Mouse (Mus musculus) intestine, postnatal 0 days (tissue): ENCODE measurements around the gene Cdk2ap2. TPM values are rescaled to one million over a fixed set of nuclear protein-coding genes. Genes with fewer than 3 reads are reported as not detected.

Source experiments
- ATAC-seq: fragments of 200-750 bp; cut with Nextera tagmentation; 2 replicates; pipeline ENCODE4 v1.8.0; 2017; ENCODE audit warnings: mild to moderate bottlenecking, moderate TSS enrichment, moderate library complexity
- H3K27ac ChIP-seq: fragments of 300-500 bp; sonication (generic); 2 replicates; pipeline ENCODE4 v1.5.1; 2014; ENCODE audit warnings: mild to moderate bottlenecking, low read depth, low read length, moderate library complexity
- H3K27me3 ChIP-seq: fragments of 300-500 bp; sonication (generic); replicated peaks from 2 replicates; pipeline ENCODE4 v1.6.1; 2014; ENCODE audit warnings: low read length, mixed read lengths; ENCODE audit not compliant: control insufficient read depth, insufficient read depth
- H3K36me3 ChIP-seq: fragments of 300-500 bp; sonication (generic); 2 replicates; pipeline ENCODE4 v1.6.1; 2014; ENCODE audit warnings: mild to moderate bottlenecking, moderate library complexity; ENCODE audit not compliant: control insufficient read depth, insufficient read depth
- H3K4me1 ChIP-seq: fragments of 300-500 bp; sonication (generic); replicated peaks from 2 replicates; pipeline ENCODE4 v1.6.1; 2014; ENCODE audit warnings: antibody characterized with exemption, low read length, mixed read lengths; ENCODE audit not compliant: control insufficient read depth, insufficient read depth
- H3K4me2 ChIP-seq: fragments of 300-500 bp; sonication (generic); replicated peaks from 2 replicates; pipeline ENCODE4 v1.6.1; 2014; ENCODE audit warnings: low read depth, mild to moderate bottlenecking, moderate library complexity
- H3K4me3 ChIP-seq: fragments of 300-500 bp; sonication (generic); 2 replicates; pipeline ENCODE4 v1.5.1; 2014; ENCODE audit warnings: low read depth, low read length
- H3K9ac ChIP-seq: fragments of 300-500 bp; sonication (generic); 2 replicates; pipeline ENCODE4 v1.6.1; 2014; ENCODE audit warnings: mild to moderate bottlenecking, low read depth, low read length
- H3K9me3 ChIP-seq: fragments of 300-500 bp; sonication (generic); 2 replicates; pipeline ENCODE4 v1.6.1; 2016; ENCODE audit warnings: mixed run types; ENCODE audit not compliant: control insufficient read depth
- CTCF ChIP-seq: sonication (generic); IDR thresholded peaks from 2 replicates; pipeline ENCODE4 v1.5.1; 2016; ENCODE audit warnings: low read depth, mild to moderate bottlenecking, control low read depth, antibody characterized with exemption, moderate library complexity
- WGBS: fragments of 180-500 bp; shearing (Covaris S2); extraction: QIAGEN DNeasy Blood & Tissue Kit; methylation state at CpG from one replicate; pipeline ENCODE4 v1.1.7; 2014; 5-methylcytosine and 5-hydroxymethylcytosine counted together
- polyA plus RNA-seq: library from polyadenylated mRNA; unstranded; fragments of >200 nt; fragmentation: Nextera tagmentation; extraction: Ambion mirVana; gene quantifications from 2 replicates; pipeline ENCODE4 v1.2.1, GENCODE M21; 2015

Cdk2ap2 gene
- polyA plus RNA-seq, 1 experiment from 2014 or later: 108 TPM

- no peak for ATAC-seq
- 73% methylated on average over 12 of the region's 12 CpGs for WGBS
- Histone ChIP-seq H3K9me3 (no peaks in the 10 kb centered on the region), H3K27me3 (no peaks in the 10 kb centered on the region), H3K4me1 (peaks cover 9% of the 10 kb centered on the region; the same call in 1 of the 2 replicates), H3K4me3 (no peak overlapping the region), H3K36me3 (peaks cover 17% of the 10 kb centered on the region), H3K9ac (no peak overlapping the region), H3K27ac (no peak overlapping the region), H3K4me2 (no peak overlapping the region)
- no peak for TF ChIP-seq CTCF
Measured at GRCm38 (mm10) chr19:4146366-4147021, 49.5 kb downstream of the Cdk2ap2 start.

- WGBS: 74% methylated on average over 3 of the region's 3 CpGs
- H3K4me1 ChIP-seq: peaks cover 9% of the 10 kb centered on the region; the same call in 1 of the 2 replicates
- no peak overlapping the region for H3K27ac ChIP-seq
- H3K4me3 ChIP-seq: no peak overlapping the region
- TF ChIP-seq CTCF: no peak
- no peaks in the 10 kb centered on the region for H3K27me3 ChIP-seq
- no peak overlapping the region for H3K9ac ChIP-seq
- H3K4me2 ChIP-seq: no peak overlapping the region
- no peak for ATAC-seq
- peaks cover 21% of the 10 kb centered on the region for H3K36me3 ChIP-seq
- H3K9me3 ChIP-seq: no peaks in the 10 kb centered on the region
Measured at GRCm38 (mm10) chr19:4147022-4147405, 50.0 kb downstream of the Cdk2ap2 start.

- ATAC-seq: 0 out of 2 replicates have a peak, but pooled peaks have one; percentile 0
- Histone ChIP-seq H3K4me1 (peaks cover 9% of the 10 kb centered on the region; the same call in 1 of the 2 replicates), H3K27me3 (no peaks in the 10 kb centered on the region), H3K4me2 (peak overlapping the region; percentile 80), H3K27ac (no peak overlapping the region), H3K9me3 (no peaks in the 10 kb centered on the region), H3K4me3 (peak overlapping the region; percentile 84), H3K9ac (0 out of 2 replicates have a peak overlapping the region, but pooled peaks have one; percentile 95), H3K36me3 (peaks cover 30% of the 10 kb centered on the region)
- WGBS: 42% methylated on average over 9 of the region's 9 CpGs
- TF ChIP-seq CTCF: no peak
Measured at GRCm38 (mm10) chr19:4147782-4148490, 51.0 kb downstream of the Cdk2ap2 start.

- Histone ChIP-seq H3K36me3 (peaks cover 35% of the 10 kb centered on the region), H3K4me1 (peaks cover 9% of the 10 kb centered on the region; the same call in 1 of the 2 replicates), H3K4me3 (peak within 1 kb of the TSS; percentile 84), H3K27ac (peak within 1 kb of the TSS; percentile 95), H3K27me3 (no peaks in the 10 kb centered on the region), H3K9ac (peak within 1 kb of the TSS; percentile 95), H3K9me3 (no peaks in the 10 kb centered on the region), H3K4me2 (peak within 1 kb of the TSS; percentile 80)
- under 1% methylated on average over 33 of the region's 33 CpGs for WGBS
- peak; percentile 85 for ATAC-seq
- TF ChIP-seq CTCF: no peak
Measured at GRCm38 (mm10) chr19:4148491-4148806, 51.5 kb downstream of the Cdk2ap2 start, which contains the start of gene Coro1b. TSS of gene Coro1b (plus strand) at chr19:4148619.

Other genes with a start within 250 kb of the Cdk2ap2 start
- gene Chka, start 245.4 kb upstream of the Cdk2ap2 start, polyA plus RNA-seq: 113 and 155 TPM in 2 replicates
- gene Tcirg1, start 190.0 kb upstream of the Cdk2ap2 start, polyA plus RNA-seq: 76.2 and 83.0 TPM in 2 replicates
- 303 and 317 TPM in 2 replicates for gene Ndufs8, start 184.4 kb upstream of the Cdk2ap2 start, polyA plus RNA-seq
- gene Aldh3b1, start 167.4 kb upstream of the Cdk2ap2 start, polyA plus RNA-seq: 16.1 and 17.4 TPM in 2 replicates
- 28.3 and 29.2 TPM in 2 replicates for gene Unc93b1, start 162.0 kb upstream of the Cdk2ap2 start, polyA plus RNA-seq
- not detected in 2 replicates for gene Aldh3b3, start 138.5 kb upstream of the Cdk2ap2 start, polyA plus RNA-seq
- 0.17 and 0.51 TPM in 2 replicates for gene Aldh3b2, start 124.9 kb upstream of the Cdk2ap2 start, polyA plus RNA-seq
- 32.3 and 34.5 TPM in 2 replicates for gene Acy3, start 110.6 kb upstream of the Cdk2ap2 start, polyA plus RNA-seq
- 0.59 and 0.61 TPM in 2 replicates for gene Tbx10, start 104.4 kb upstream of the Cdk2ap2 start, polyA plus RNA-seq
- gene Nudt8, start 96.6 kb upstream of the Cdk2ap2 start, polyA plus RNA-seq: 31.7 and 32.9 TPM in 2 replicates
- 0.42 and 0.44 TPM in 2 replicates for gene Gm49405, start 96.6 kb upstream of the Cdk2ap2 start, polyA plus RNA-seq
- gene Doc2g, start 93.9 kb upstream of the Cdk2ap2 start, polyA plus RNA-seq: 0.64 and 0.89 TPM in 2 replicates
- 244 and 255 TPM in 2 replicates for gene Ndufv1, start 84.4 kb upstream of the Cdk2ap2 start, polyA plus RNA-seq
- gene Gstp1, start 59.2 kb upstream of the Cdk2ap2 start, polyA plus RNA-seq: 746 and 756 TPM in 2 replicates
- 151 and 182 TPM in 2 replicates for gene Gstp2, start 51.2 kb upstream of the Cdk2ap2 start, polyA plus RNA-seq
- gene Gstp3, start 37.6 kb upstream of the Cdk2ap2 start, polyA plus RNA-seq: 68.7 and 72.6 TPM in 2 replicates
- not detected in 2 replicates for gene Cabp2, start 15.6 kb upstream of the Cdk2ap2 start, polyA plus RNA-seq
- 13.7 and 16.3 TPM in 2 replicates for gene Pitpnm1, start 2.8 kb downstream of the Cdk2ap2 start, polyA plus RNA-seq
- gene Aip, start 28.7 kb downstream of the Cdk2ap2 start, polyA plus RNA-seq: 42.0 and 42.3 TPM in 2 replicates
- not detected in 2 replicates for gene Gpr152, start 42.6 kb downstream of the Cdk2ap2 start, polyA plus RNA-seq
- 0.33 TPM in 2 replicates for gene Cabp4, start 46.9 kb downstream of the Cdk2ap2 start, polyA plus RNA-seq
- 237 and 239 TPM in 2 replicates for gene Coro1b, start 51.4 kb downstream of the Cdk2ap2 start, polyA plus RNA-seq
- 2.7 and 3.4 TPM in 2 replicates for gene Ptprcap, start 56.4 kb downstream of the Cdk2ap2 start, polyA plus RNA-seq
- 33.9 and 35.1 TPM in 2 replicates for gene Rps6kb2, start 66.2 kb downstream of the Cdk2ap2 start, polyA plus RNA-seq
- gene Carns1, start 78.3 kb downstream of the Cdk2ap2 start, polyA plus RNA-seq: 0.90 TPM in 2 replicates
- 2.0 and 2.3 TPM in 2 replicates for gene Tbc1d10c, start 94.1 kb downstream of the Cdk2ap2 start, polyA plus RNA-seq
- 370 and 382 TPM in 2 replicates for gene Ppp1ca, start 94.9 kb downstream of the Cdk2ap2 start, polyA plus RNA-seq
- gene Rad9a, start 104.5 kb downstream of the Cdk2ap2 start, polyA plus RNA-seq: 12.3 and 13.5 TPM in 2 replicates
- gene Clcf1, start 117.1 kb downstream of the Cdk2ap2 start, polyA plus RNA-seq: 2.4 and 2.5 TPM in 2 replicates
- not detected in 2 replicates for gene AC109138.7, start 117.2 kb downstream of the Cdk2ap2 start, polyA plus RNA-seq
- gene Pold4, start 134.7 kb downstream of the Cdk2ap2 start, polyA plus RNA-seq: 81.5 and 87.8 TPM in 2 replicates
- 18.1 and 18.5 TPM in 2 replicates for gene Ssh3, start 172.0 kb downstream of the Cdk2ap2 start, polyA plus RNA-seq
- gene Ankrd13d, start 186.0 kb downstream of the Cdk2ap2 start, polyA plus RNA-seq: 2.0 and 2.4 TPM in 2 replicates
- 14.4 and 18.5 TPM in 2 replicates for gene Grk2, start 209.0 kb downstream of the Cdk2ap2 start, polyA plus RNA-seq